Mouse (Mus musculus): Measurements from ENCODE around the gene AC161166.1. TPM values are rescaled to one million over a fixed set of nuclear protein-coding genes. Genes with fewer than 3 reads are reported as not detected.

AC161166.1 gene
- total RNA-seq (2014; rRNA removed; ENCODE audit: low replicate concordance) (not detected in 2 replicates), polyA plus RNA-seq (2015; fragmentation: Nextera tagmentation; extraction: Ambion mirVana) (0.10 and 0.19 TPM in 2 replicates)

- H3K4me3 ChIP-seq (ENCODE audit: low read depth, low read length), result no peak within 1 kb of the TSS
- WGBS, result 86% methylated on average over 7 of the region's 7 CpGs
- no peaks in the 10 kb centered on the region for H3K36me3 ChIP-seq (replicated peaks; ENCODE audit: control insufficient read depth, insufficient read depth, low read length)
- DNase-seq (ENCODE audit: low spot score) (no peak), ATAC-seq (ENCODE audit: insufficient read depth, low read depth) (no peak)
- H3K4me1 ChIP-seq (ENCODE audit: control insufficient read depth, insufficient read depth), result peaks cover 8% of the 10 kb centered on the region
- no peaks in the 10 kb centered on the region for H3K9me3 ChIP-seq (replicated peaks; ENCODE audit: control insufficient read depth, low read length)
- H3K27me3 ChIP-seq (ENCODE audit: control insufficient read depth, insufficient read depth, low read length), result no peaks in the 10 kb centered on the region
- H3K4me2 ChIP-seq (ENCODE audit: low read depth, low read length), result no peak within 1 kb of the TSS
- no peak within 1 kb of the TSS for H3K9ac ChIP-seq (replicated peaks; ENCODE audit: low read depth, low read length)
- no peak within 1 kb of the TSS for H3K27ac ChIP-seq (ENCODE audit: low read depth)
- TF ChIP-seq EP300 (IDR thresholded peaks at IDR 0.05; ENCODE audit: low read depth) (no peak), CTCF (IDR thresholded peaks at IDR 0.05; ENCODE audit: low read depth) (no peak)
Observed at GRCm38 (mm10) chr7:24512355-24512754, at the start of gene AC161166.1. AC161166.1 (minus strand) TSS chr7:24512455.

DNA sequence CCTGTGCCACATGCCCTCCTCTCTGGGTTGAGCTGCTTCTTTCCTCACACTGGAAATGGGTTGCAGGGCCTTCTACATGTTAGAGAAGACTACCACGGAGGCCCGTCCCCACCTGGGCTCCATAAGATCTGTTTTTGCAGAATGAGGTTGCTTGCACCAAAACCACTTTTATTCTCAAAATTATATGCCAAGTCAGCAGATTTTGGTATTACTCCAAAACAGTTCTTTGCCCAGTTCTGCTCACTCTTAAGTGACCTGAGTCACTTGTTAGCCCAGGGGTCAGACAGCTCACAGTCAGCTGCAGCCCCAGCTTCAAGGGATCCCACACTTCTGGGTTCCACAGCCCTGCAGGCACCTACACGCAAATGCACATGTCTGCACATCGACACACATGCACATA, 49.2 kb upstream of the AC161166.1 start:
- 90% methylated on average over 4 of the region's 4 CpGs for WGBS
- H3K4me1 ChIP-seq (ENCODE audit: control insufficient read depth, insufficient read depth), result no peaks in the 10 kb centered on the region
- H3K9ac ChIP-seq (replicated peaks; ENCODE audit: low read depth, low read length), result no peak overlapping the region
- peaks cover 43% of the 10 kb centered on the region for H3K36me3 ChIP-seq (replicated peaks; ENCODE audit: control insufficient read depth, insufficient read depth, low read length)
- DNase-seq (ENCODE audit: low spot score) (no peak), ATAC-seq (ENCODE audit: insufficient read depth, low read depth) (no peak)
- H3K27ac ChIP-seq (ENCODE audit: low read depth), result no peak overlapping the region
- no peak overlapping the region for H3K4me2 ChIP-seq (ENCODE audit: low read depth, low read length)
- no peak for TF ChIP-seq EP300 (IDR thresholded peaks at IDR 0.05; ENCODE audit: low read depth)
- no peak overlapping the region for H3K4me3 ChIP-seq (ENCODE audit: low read depth, low read length)
- H3K9me3 ChIP-seq (replicated peaks; ENCODE audit: control insufficient read depth, low read length), result no peaks in the 10 kb centered on the region
- no peaks in the 10 kb centered on the region for H3K27me3 ChIP-seq (ENCODE audit: control insufficient read depth, insufficient read depth, low read length)

- no peak overlapping the region for H3K4me2 ChIP-seq (ENCODE audit: low read depth, low read length)
- DNase-seq (ENCODE audit: low spot score) (no peak), ATAC-seq (ENCODE audit: insufficient read depth, low read depth) (no peak)
- H3K9ac ChIP-seq (replicated peaks; ENCODE audit: low read depth, low read length), result no peak overlapping the region
- TF ChIP-seq EP300 (IDR thresholded peaks at IDR 0.05; ENCODE audit: low read depth) (no peak), CTCF (IDR thresholded peaks at IDR 0.05; ENCODE audit: low read depth) (no peak)
- H3K27me3 ChIP-seq (ENCODE audit: control insufficient read depth, insufficient read depth, low read length), result no peaks in the 10 kb centered on the region
- peaks cover 35% of the 10 kb centered on the region for H3K36me3 ChIP-seq (replicated peaks; ENCODE audit: control insufficient read depth, insufficient read depth, low read length)
- WGBS, result 95% methylated on average over 10 of the region's 10 CpGs
- H3K9me3 ChIP-seq (replicated peaks; ENCODE audit: control insufficient read depth, low read length), result no peaks in the 10 kb centered on the region
- H3K27ac ChIP-seq (ENCODE audit: low read depth), result no peak overlapping the region
- H3K4me1 ChIP-seq (ENCODE audit: control insufficient read depth, insufficient read depth), result no peaks in the 10 kb centered on the region
- H3K4me3 ChIP-seq (ENCODE audit: low read depth, low read length), result no peak overlapping the region
Observed at GRCm38 (mm10) chr7:24555786-24556185, 43.5 kb upstream of the AC161166.1 start.

- no peak overlapping the region for H3K4me2 ChIP-seq (ENCODE audit: low read depth, low read length)
- no peak overlapping the region for H3K27ac ChIP-seq (ENCODE audit: low read depth)
- H3K4me3 ChIP-seq (ENCODE audit: low read depth, low read length), result no peak overlapping the region
- 79% methylated on average over 12 of the region's 12 CpGs for WGBS
- no peaks in the 10 kb centered on the region for H3K9me3 ChIP-seq (replicated peaks; ENCODE audit: control insufficient read depth, low read length)
- ATAC-seq (ENCODE audit: insufficient read depth, low read depth), result no peak
- no peak for DNase-seq (ENCODE audit: low spot score)
- TF ChIP-seq CTCF (IDR thresholded peaks at IDR 0.05; ENCODE audit: low read depth), result no peak
- no peak for TF ChIP-seq EP300 (IDR thresholded peaks at IDR 0.05; ENCODE audit: low read depth)
- no peak overlapping the region for H3K9ac ChIP-seq (replicated peaks; ENCODE audit: low read depth, low read length)
- H3K27me3 ChIP-seq (ENCODE audit: control insufficient read depth, insufficient read depth, low read length), result no peaks in the 10 kb centered on the region
- H3K4me1 ChIP-seq (ENCODE audit: control insufficient read depth, insufficient read depth), result no peaks in the 10 kb centered on the region
- peaks cover 37% of the 10 kb centered on the region for H3K36me3 ChIP-seq (replicated peaks; ENCODE audit: control insufficient read depth, insufficient read depth, low read length)
Observed at GRCm38 (mm10) chr7:24551985-24552759, 39.9 kb upstream of the AC161166.1 start.

GRCm38 (mm10) chr7:24547534-24548036, 35.3 kb upstream of the AC161166.1 start:
- TF ChIP-seq EP300 (IDR thresholded peaks at IDR 0.05; ENCODE audit: low read depth) (no peak), CTCF (IDR thresholded peaks at IDR 0.05; ENCODE audit: low read depth) (no peak)
- Histone ChIP-seq H3K4me2 (ENCODE audit: low read depth, low read length) (peak overlapping the region; percentile 85), H3K27ac (ENCODE audit: low read depth) (0 out of 2 replicates have a peak overlapping the region, but pooled peaks have one; percentile 14), H3K27me3 (ENCODE audit: control insufficient read depth, insufficient read depth, low read length) (no peaks in the 10 kb centered on the region), H3K4me1 (ENCODE audit: control insufficient read depth, insufficient read depth) (peaks cover 4% of the 10 kb centered on the region; the same call in 1 of the 2 replicates), H3K9me3 (replicated peaks; ENCODE audit: control insufficient read depth, low read length) (no peaks in the 10 kb centered on the region), H3K36me3 (replicated peaks; ENCODE audit: control insufficient read depth, insufficient read depth, low read length) (peaks cover 23% of the 10 kb centered on the region), H3K9ac (replicated peaks; ENCODE audit: low read depth, low read length) (peak overlapping the region; percentile 82), H3K4me3 (ENCODE audit: low read depth, low read length) (peak overlapping the region; percentile 84)
- ATAC-seq (ENCODE audit: insufficient read depth, low read depth) (no peak), DNase-seq (ENCODE audit: low spot score) (no peak)
- 20% methylated on average over 13 of the region's 13 CpGs for WGBS
